Mouse (Mus musculus) 3T3-L1 (cell line): ENCODE measurements around the gene Tctn3.

Experiments
- DNase-seq: peaks from one replicate; pipeline ENCODE4 v3.0.0-alpha.2; 2015; ENCODE audit warnings: low read depth, low spot score

The Tctn3 gene

DNA sequence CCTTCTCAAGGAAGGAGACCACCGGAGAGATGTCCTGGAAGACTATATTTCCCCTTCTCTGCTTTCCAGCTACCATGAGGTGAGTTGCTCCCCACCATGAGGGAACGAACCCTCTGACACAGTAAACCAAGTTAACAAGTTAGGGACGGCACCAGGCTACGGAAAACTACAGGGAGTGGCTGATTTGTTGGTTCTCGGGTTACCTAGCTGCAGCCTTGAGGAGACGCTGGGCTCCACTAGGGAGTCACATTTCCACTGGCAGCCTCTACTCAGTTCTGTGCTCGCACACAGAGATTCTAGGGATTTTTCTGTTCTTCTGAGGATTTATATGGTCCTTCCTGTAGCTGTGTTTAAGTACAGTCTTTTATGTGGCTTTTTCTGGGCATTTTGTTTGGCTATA is 56.0 kb downstream of the Tctn3 start:
- DNase-seq = no peak

DNA sequence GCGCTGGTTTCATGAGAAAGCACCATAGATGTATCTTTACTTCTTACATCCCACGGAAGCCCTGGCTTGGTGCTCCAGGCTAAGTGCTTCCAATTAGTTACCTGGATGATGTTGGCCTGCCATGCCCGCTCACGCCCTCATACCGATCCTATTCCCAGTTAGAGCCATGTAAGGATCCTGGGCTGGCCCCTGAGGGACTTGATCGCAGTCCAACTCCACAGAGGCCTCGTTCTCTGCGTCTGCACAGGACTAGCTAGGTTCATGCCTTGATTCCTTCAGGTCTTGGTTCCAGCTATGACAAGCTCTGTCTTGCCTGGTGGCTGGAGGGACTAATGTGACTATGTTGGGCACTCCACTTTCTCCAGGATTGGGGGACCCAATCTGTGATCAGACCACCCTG is 56.9 kb downstream of the Tctn3 start:
- DNase-seq = no peak

DNA sequence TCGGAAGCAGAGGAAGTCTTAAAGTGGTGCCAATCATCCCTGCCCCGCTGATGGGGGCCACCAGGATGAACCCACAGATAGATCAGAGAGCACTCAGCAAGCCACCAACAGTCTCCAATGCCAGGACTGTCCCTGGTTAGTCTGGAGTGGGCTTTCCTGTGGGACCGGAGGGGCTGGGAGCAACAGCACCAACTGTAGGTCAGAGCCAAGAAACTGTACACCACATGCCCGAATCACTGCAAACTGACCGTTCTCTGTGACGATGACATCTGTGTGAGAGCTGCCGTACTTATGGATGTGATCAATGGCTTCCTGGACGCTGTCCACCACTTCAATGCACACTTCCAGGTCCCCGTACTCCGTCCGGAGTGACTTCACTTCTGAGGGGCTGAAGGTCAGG is 57.7 kb downstream of the Tctn3 start:
- DNase-seq = no peak

DNA sequence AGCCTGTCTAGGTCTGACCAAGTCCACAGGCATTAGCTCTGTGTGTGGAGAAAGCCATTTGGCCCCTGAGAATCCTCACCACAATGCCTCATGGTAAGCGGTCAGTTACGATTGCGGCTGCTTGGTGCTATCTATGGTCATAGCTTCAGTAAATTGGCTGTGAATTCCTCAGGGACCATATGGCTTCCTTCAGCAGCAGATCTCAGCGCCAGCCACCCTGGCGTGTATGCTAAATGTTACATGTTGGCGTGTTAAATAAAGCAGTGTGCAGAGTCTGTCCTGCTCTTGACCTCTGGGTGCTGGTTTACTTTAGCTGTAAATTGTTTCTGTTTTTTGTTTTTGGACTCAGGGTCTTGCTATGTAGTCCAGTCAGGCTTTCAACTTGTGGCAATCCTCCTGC is 58.2 kb downstream of the Tctn3 start:
- DNase-seq = no peak

DNA sequence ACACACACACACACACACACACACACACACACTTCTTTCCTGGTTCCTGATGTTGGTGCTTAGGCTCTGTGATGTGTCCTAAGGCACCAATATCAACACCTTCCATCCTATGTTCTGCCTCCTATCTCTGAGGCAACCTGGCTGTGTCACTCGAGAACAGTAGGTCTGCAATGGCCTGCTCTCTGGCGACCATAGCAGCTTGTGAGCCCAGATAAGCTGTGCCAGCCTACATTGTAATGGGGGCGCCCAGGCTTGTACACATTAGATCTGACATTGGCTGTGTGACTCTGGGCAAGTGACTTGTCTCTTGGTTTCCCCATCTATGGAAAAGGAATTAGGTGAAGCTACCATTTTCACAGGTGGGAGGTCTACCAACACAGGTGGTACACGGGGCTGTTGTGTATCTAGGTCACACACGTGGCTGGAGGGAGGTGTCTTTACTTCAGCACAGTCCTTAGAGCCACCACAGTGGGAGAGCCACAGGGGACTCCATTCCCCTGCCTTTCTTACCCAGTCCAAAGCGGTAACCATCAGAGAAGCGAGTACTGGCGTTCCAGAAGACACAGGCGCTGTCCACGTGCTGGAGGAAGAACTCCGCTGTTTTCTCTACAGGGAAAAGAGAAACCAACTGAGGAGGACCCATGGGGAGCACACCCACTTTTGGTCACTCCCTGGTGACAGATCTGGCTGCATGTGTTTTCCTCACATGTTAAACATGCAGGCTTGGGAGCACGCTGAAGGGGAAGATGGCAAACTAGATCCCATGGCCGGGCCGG is 58.8 kb downstream of the Tctn3 start:
- DNase-seq = no peak

DNA sequence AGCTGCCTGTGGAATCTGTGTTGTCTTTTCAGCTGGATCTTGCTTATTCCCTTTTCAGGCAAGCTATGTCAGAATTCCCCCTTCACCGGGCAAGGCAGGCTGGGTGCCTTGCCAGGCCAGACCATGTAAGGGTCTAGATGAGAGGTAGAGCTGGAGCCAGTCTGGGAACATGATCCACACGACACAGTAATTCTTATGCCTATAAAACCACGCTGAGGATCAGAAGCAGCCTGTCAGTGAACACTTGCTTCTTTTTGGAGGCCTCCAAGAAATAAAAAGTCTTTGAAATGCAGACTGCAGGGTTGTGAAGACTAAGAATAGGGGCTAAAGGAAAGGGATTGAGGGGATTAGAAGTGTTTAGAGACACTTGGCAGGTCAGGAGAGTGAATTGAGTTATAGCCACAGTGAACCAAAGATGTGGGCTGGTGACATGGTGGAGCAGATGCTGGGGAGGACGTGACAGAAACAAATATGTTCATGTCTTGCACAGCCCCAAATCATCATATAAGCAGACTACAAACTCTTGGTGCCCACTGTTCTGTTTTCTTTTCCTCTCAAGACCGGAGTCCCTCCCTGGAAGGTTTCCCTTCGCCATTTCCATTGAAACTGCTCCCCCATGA is 62.4 kb downstream of the Tctn3 start:
- no peak for DNase-seq

DNA sequence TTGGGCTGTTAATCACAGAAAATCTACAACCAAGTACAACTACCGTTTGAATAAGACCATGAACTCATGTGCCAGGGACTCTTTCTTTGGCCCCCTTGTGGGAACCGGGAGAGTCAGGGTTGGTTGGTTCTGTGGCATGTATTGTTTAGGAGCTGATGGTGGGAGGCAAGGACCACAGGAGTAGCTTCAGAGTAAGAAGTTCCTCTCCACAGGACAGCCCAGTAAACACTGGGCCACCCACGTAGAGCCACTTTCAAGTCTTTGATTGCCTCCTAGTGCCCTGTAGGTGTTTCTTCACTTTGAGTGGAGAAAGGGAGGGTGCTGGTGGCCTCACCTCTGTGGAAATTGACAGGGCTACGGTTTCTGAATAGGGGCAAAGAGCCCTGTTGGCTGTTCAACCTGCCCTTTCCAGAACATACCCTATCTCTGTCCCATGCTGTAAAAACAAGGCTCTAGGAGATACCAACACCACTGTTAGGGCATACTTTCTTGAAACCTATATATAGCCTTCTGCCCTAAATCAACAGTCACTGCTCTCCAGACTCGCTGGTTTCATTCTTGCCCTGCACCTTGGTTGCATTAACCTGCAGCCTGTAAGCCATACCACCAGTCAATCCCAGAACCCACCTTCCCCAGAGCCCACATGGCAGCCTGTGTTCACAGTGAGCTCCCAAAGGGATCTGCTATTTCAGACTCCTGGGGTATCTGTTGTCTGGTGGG is 63.1 kb downstream of the Tctn3 start:
- DNase-seq = no peak

DNA sequence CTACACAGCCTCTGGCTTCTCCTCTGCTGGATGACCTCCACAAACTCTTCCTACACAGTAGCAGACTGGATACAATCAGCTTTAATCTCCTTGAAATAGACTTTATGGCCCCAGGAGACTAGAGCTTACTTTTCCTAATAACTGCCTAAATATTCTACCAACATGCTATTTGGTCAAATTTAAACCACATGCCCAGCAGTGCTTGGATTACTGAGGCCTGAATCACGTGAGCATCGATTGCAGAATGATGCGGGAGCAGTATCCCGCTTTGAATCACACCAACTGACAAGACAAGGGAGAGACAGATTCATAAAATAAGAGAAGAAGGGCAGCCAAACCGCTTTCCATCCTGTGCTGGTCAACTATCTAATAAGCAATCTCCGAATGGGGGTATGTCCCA is 63.6 kb downstream of the Tctn3 start:
- peak; percentile 28 for DNase-seq
